ENCODE assay signal across 9 mouse cellular contexts in genomic region chr2:155691336-155691722, GRCm38 (mm10). TPM values are rescaled to one million over a fixed set of nuclear protein-coding genes. Genes with fewer than 3 reads are reported as not detected.
DNase-seq lines count a peak whose midpoint lies in the region; ATAC-seq lines count a peak whose summit lies in the region.
"Had no signal": no experiment of that assay in that cellular context is flagged by ENCODE, and none has a peak within 500 bp of the region (broad histone marks: within the 10 kb centered on the region; RNA-seq: fewer than 3 reads in every experiment).

No protein-coding gene starts in this region.

- 4% methylated on average over 8 of the region's 8 CpGs for WGBS in kidney, embryonic 14.5 days
- 5% methylated on average over 8 of the region's 8 CpGs for WGBS in hindbrain, embryonic 13.5 days
- 2% methylated on average over 8 of the region's 8 CpGs for WGBS in midbrain, embryonic 15.5 days

- H3K36me3 ChIP-seq in kidney, embryonic 14.5 days (ENCODE audit: control insufficient read depth, insufficient read depth, low read length): peaks cover 12% of the 10 kb centered on the region; the same call in 1 of the 2 replicates
- H3K36me3 ChIP-seq in hindbrain, embryonic 13.5 days: peaks cover 4% of the 10 kb centered on the region
- no peaks in the 10 kb centered on the region for H3K36me3 ChIP-seq in midbrain, embryonic 15.5 days (replicated peaks)

- H3K9me3 ChIP-seq in kidney, embryonic 14.5 days (ENCODE audit: control insufficient read depth, low read length): no peaks in the 10 kb centered on the region
- H3K9me3 ChIP-seq in hindbrain, embryonic 13.5 days: no peaks in the 10 kb centered on the region
- no peaks in the 10 kb centered on the region for H3K9me3 ChIP-seq in midbrain, embryonic 15.5 days

- H3K27me3 ChIP-seq in kidney, embryonic 14.5 days (ENCODE audit: control insufficient read depth, insufficient read depth, low read length): no peaks in the 10 kb centered on the region
- H3K27me3 ChIP-seq in hindbrain, embryonic 13.5 days: no peaks in the 10 kb centered on the region
- no peaks in the 10 kb centered on the region for H3K27me3 ChIP-seq in midbrain, embryonic 15.5 days (replicated peaks)

- peak overlapping the region; percentile 94 for H3K4me3 ChIP-seq in kidney, embryonic 14.5 days (ENCODE audit: low read length)
- H3K4me3 ChIP-seq in hindbrain, embryonic 13.5 days: peak overlapping the region; percentile 98
- peak overlapping the region; percentile 95 for H3K4me3 ChIP-seq in midbrain, embryonic 15.5 days

- no peak for DNase-seq in kidney, adult 18-20 months
- DNase-seq in NIH3T3 (ENCODE audit: low read depth): peak; percentile 39
- DNase-seq in adrenal gland, postnatal 10 days: no peak
- DNase-seq: kidney, adult 8-10 months had no signal

- H3K4me1 ChIP-seq in kidney, embryonic 14.5 days (ENCODE audit: control insufficient read depth, insufficient read depth, low read length): peaks cover 23% of the 10 kb centered on the region; the same call in 1 of the 2 replicates
- peaks cover 31% of the 10 kb centered on the region for H3K4me1 ChIP-seq in hindbrain, embryonic 13.5 days (replicated peaks)
- H3K4me1 ChIP-seq in midbrain, embryonic 15.5 days: peaks cover 24% of the 10 kb centered on the region

- H3K9ac ChIP-seq in kidney, embryonic 14.5 days (ENCODE audit: low read depth, low read length): peak overlapping the region; percentile 95
- peak overlapping the region; percentile 99 for H3K9ac ChIP-seq in hindbrain, embryonic 13.5 days
- H3K9ac ChIP-seq in midbrain, embryonic 15.5 days: peak overlapping the region; percentile 98

- no peak for ATAC-seq in kidney, embryonic 14.5 days (ENCODE audit: low FRiP score, low TSS enrichment)
- ATAC-seq in hindbrain, embryonic 13.5 days (ENCODE audit: low FRiP score): no peak
- ATAC-seq in midbrain, embryonic 15.5 days (replicated peaks): 0 out of 2 replicates have a peak, but pooled peaks have one; percentile 3
- ATAC-seq in activated CD4-positive, CD25-positive, alpha-beta regulatory T cell, adult 4 months: no peak
- no peak for ATAC-seq in CD4-positive, CD25-positive, alpha-beta regulatory T cell, adult 4 months

- H3K4me2 ChIP-seq in kidney, embryonic 14.5 days (replicated peaks; ENCODE audit: low read depth, low read length): peak overlapping the region; percentile 75
- H3K4me2 ChIP-seq in hindbrain, embryonic 13.5 days: peak overlapping the region; percentile 72
- H3K4me2 ChIP-seq in midbrain, embryonic 15.5 days: peak overlapping the region; percentile 64

- H3K27ac ChIP-seq in kidney, embryonic 14.5 days (ENCODE audit: low read depth, low read length): peak overlapping the region; percentile 88; the same call in 1 of the 2 replicates
- H3K27ac ChIP-seq in hindbrain, embryonic 13.5 days: peak overlapping the region; percentile 95
- peak overlapping the region; percentile 96 for H3K27ac ChIP-seq in midbrain, embryonic 15.5 days

RNA-seq across cellular contexts. Expression of gene Trpc4ap, which starts 0.9 kb away (rescaled TPM):
- 105 and 134 TPM in 2 replicates for polyA plus RNA-seq in kidney, embryonic 14.5 days (2014; fragmentation: Nextera tagmentation; extraction: Ambion mirVana)
- polyA plus RNA-seq in hindbrain, embryonic 13.5 days (2015; fragmentation: Nextera tagmentation; extraction: Ambion mirVana): 166 and 170 TPM in 2 replicates
- 165 and 166 TPM in 2 replicates for polyA plus RNA-seq in midbrain, embryonic 15.5 days (2015; fragmentation: Nextera tagmentation; extraction: Ambion mirVana)
- polyA plus RNA-seq in activated CD4-positive, CD25-positive, alpha-beta regulatory T cell, adult 4 months (2017; shearing (Covaris generic)): 10 to 100 TPM; 55.4 to 66.2 TPM
- polyA plus RNA-seq in CD4-positive, CD25-positive, alpha-beta regulatory T cell, adult 4 months (2017; shearing (Covaris generic)): 10 to 100 TPM; 35.3 to 44.4 TPM
- 100 to 1,000 TPM; 103 to 118 TPM for total RNA-seq in adrenal gland, postnatal 10 days (2021)

RNA-seq across cellular contexts. Expression of gene Edem2, which starts 37.9 kb away (rescaled TPM):
- polyA plus RNA-seq in kidney, embryonic 14.5 days (2014; fragmentation: Nextera tagmentation; extraction: Ambion mirVana): 27.4 and 36.0 TPM in 2 replicates
- polyA plus RNA-seq in hindbrain, embryonic 13.5 days (2015; fragmentation: Nextera tagmentation; extraction: Ambion mirVana): 45.3 and 46.4 TPM in 2 replicates
- polyA plus RNA-seq in midbrain, embryonic 15.5 days (2015; fragmentation: Nextera tagmentation; extraction: Ambion mirVana): 51.0 and 52.7 TPM in 2 replicates
- 10 to 100 TPM; 39.9 to 45.0 TPM for polyA plus RNA-seq in activated CD4-positive, CD25-positive, alpha-beta regulatory T cell, adult 4 months (2017; shearing (Covaris generic))
- polyA plus RNA-seq in CD4-positive, CD25-positive, alpha-beta regulatory T cell, adult 4 months (2017; shearing (Covaris generic)): 10 to 100 TPM; 44.7 to 59.3 TPM
- 10 to 100 TPM; 32.0 to 39.6 TPM for total RNA-seq in adrenal gland, postnatal 10 days (2021)

RNA-seq across cellular contexts. Expression of gene Gm17581, which starts 44.3 kb away (rescaled TPM):
- not detected in 2 replicates for polyA plus RNA-seq in kidney, embryonic 14.5 days (2014; fragmentation: Nextera tagmentation; extraction: Ambion mirVana)
- not detected in 2 replicates for polyA plus RNA-seq in hindbrain, embryonic 13.5 days (2015; fragmentation: Nextera tagmentation; extraction: Ambion mirVana)
- polyA plus RNA-seq in midbrain, embryonic 15.5 days (2015; fragmentation: Nextera tagmentation; extraction: Ambion mirVana): not detected in 2 replicates
- polyA plus RNA-seq in activated CD4-positive, CD25-positive, alpha-beta regulatory T cell, adult 4 months (2017; shearing (Covaris generic)): not detected
- not detected for polyA plus RNA-seq in CD4-positive, CD25-positive, alpha-beta regulatory T cell, adult 4 months (2017; shearing (Covaris generic))
- not detected for total RNA-seq in adrenal gland, postnatal 10 days (2021)

RNA-seq across cellular contexts. Expression of gene Procr, which starts 59.6 kb away (rescaled TPM):
- 7.7 and 8.2 TPM in 2 replicates for polyA plus RNA-seq in kidney, embryonic 14.5 days (2014; fragmentation: Nextera tagmentation; extraction: Ambion mirVana)
- 2.8 and 4.1 TPM in 2 replicates for polyA plus RNA-seq in hindbrain, embryonic 13.5 days (2015; fragmentation: Nextera tagmentation; extraction: Ambion mirVana)
- polyA plus RNA-seq in midbrain, embryonic 15.5 days (2015; fragmentation: Nextera tagmentation; extraction: Ambion mirVana): 2.3 and 3.2 TPM in 2 replicates
- not detected for polyA plus RNA-seq in activated CD4-positive, CD25-positive, alpha-beta regulatory T cell, adult 4 months (2017; shearing (Covaris generic))
- polyA plus RNA-seq in CD4-positive, CD25-positive, alpha-beta regulatory T cell, adult 4 months (2017; shearing (Covaris generic)): not detected
- 10 to 100 TPM; 20.6 to 34.4 TPM for total RNA-seq in adrenal gland, postnatal 10 days (2021)
